Mouse (Mus musculus) left cerebral cortex, adult 8-10 months (tissue): ENCODE measurements around the gene Fam120a. TPM values are rescaled to one million over a fixed set of nuclear protein-coding genes. Genes with fewer than 3 reads are reported as not detected.
A peak's percentile ranks its signal among the peaks of the same experiment; 100 is the strongest.

Source experiments
- DNase-seq, 2 experiments: peaks; one replicate each; pipeline ENCODE4 v3.0.0; 2022; ENCODE audit warnings: low spot score in 2 of 2
- total RNA-seq, 4 experiments: library from RNA; stranded (reverse); gene quantifications; 2 replicates each; pipeline ENCODE4 v1.2.4; 2022

Gene Fam120a
- 100 to 1,000 TPM; 101 to 104 (median 102) TPM for total RNA-seq

- DNase-seq = peak; percentile 69 to 81
These were observed at the start of gene Fam120a for GRCm38 (mm10) chr13:48967956-48968749. Fam120a (minus strand) TSS chr13:48968017.

DNA sequence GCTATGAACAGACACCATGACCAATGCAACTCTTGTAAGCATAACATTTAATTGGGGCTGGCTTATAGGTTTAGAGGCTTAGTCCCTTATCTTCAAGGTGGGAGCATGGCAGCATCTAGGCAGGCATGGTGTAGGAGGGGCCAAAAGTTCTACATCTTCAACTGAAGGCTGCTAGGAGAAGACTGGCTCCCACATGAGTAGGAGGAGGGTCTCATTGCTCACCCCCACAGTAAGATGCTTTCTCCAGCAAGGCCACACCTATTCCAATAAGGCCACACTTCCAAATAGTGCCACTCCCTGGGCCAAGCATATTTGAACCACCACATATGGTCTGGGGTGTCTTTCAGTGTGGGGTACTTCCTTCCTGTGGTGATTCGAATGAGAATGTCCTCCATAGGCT lies 49.6 kb upstream of the Fam120a start:
- DNase-seq = no peak

DNA sequence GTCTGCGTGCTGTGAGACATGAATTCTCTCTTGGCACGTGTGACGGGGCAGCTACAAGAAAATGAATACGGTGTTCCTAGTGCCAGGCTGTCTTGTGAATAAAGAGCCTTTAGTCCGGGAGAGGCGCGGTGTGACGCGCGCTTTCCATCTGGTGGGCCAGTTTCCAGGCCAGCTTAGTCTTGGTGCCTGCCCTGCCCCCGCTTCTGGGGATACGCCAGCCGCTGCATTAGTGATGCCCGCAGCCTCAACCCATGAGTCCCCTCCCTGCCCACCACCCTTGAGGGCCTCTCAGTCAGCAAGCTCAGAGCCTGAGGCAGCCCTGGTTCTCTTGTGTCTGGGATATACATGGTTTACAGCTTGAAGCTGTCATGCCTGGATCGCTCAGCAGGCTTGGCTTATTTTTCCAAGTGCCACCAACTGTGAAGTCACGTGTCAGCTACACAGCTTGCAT lies 48.5 kb upstream of the Fam120a start:
- DNase-seq = peak; percentile 81 to 92

GRCm38 (mm10) chr13:49015366-49016306 lies 47.8 kb upstream of the Fam120a start:
- DNase-seq = no peak

- no peak for DNase-seq
These were observed 45.5 kb upstream of the Fam120a start for GRCm38 (mm10) chr13:49013206-49013794.

DNA sequence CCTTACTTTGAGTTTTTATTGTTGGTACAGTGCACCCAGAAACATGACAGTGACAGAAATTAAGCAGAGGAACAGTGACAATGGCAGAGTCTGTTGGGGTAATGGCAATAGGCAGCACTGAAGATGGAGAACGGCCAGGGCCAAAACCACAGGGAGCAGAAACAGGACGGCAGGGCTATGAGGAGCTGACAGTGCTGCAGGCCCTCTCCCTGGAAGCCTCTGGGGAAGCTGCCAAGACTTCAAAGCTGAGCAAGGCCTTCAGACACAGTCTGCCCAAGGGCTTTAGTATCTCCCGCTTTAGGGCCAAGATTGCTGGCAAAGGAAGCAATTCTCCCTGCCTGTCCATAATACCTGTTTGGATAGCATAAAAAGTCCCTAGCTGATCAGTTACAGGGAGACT lies 33.9 kb upstream of the Fam120a start:
- DNase-seq = peak in 1 of 2 experiments; percentile 14

DNA sequence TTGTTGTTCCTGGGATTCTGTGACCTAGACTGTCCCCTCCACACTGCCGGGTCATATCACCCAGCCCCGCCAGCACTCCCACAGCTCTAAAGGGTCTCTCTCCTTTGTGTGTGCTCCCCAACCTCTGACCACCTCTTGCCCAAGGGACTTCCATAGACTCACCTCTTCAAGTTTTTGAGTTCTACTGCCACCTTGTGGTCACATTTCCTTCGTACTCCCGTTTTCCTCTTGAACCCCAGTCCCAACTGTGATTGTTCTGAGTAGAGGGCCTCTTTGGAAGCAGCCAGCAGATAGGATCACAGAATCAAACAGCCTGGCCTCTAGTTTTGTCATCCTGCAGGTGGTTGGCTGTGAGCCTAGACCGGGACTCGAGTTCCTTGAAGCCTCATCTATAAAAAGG lies 30.8 kb upstream of the Fam120a start:
- peak; percentile 33 to 42 for DNase-seq

- DNase-seq = no peak
These were observed 28.9 kb upstream of the Fam120a start for GRCm38 (mm10) chr13:48996731-48997130.

DNA sequence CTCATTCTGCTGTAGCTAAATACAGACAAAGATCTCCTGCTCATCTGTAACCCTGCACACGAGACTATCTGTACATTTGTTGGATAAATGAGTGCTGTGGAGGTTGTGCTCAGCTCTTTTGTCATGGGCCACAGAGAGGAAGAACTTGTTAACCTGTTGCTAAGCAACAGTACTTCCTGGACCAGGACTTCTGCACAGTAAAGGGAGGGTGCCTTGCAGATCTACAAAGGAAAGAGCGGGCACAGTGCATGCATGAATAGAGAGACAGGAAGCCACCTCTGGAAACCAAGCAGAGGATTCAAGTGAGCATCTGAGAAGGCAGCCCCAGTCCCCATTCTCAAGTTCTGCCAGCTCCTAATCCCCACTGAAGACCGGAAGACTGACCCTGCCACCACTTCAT lies 27.1 kb upstream of the Fam120a start:
- DNase-seq = no peak

DNA sequence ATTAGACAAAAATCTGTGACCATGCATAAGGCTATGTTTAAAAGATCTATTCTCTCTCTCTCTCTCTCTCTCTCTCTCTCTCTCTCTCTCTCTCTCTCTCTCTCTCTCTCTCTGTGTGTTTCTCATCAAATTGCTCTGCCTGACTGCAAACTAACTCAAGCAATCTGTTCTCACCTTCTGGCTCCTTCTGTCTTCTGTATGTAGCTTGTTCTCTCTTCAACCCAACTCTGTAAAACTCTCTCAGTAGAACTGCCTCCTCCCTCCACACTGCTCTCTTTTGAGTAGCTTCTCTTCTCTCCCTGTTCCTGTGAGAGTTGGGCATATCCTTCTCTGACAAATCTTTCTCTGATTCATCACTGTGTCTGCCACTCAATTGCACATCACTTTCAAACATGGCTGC lies 25.1 kb upstream of the Fam120a start:
- DNase-seq = no peak

DNA sequence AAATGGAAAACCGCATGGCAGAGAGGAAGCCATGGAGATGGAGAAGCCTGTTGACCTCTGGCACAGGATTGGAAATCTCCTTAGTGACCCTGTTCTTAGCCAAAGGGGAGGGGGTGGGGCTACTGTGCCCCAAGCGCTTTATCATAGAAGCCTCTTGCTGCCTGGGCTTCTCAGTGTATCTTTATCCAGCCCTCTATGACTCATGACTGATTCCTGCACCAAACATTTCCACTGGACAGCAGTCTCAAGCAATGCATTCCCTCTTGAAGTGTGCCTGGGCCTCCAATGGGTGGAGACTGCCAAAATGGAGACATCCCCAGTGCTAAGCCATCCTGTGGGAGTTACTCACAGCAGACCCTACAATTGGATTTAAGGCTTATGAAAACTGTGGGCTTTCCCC lies 22.3 kb upstream of the Fam120a start:
- DNase-seq = no peak

GRCm38 (mm10) chr13:48982482-48983098 lies 14.8 kb upstream of the Fam120a start:
- DNase-seq = no peak

DNA sequence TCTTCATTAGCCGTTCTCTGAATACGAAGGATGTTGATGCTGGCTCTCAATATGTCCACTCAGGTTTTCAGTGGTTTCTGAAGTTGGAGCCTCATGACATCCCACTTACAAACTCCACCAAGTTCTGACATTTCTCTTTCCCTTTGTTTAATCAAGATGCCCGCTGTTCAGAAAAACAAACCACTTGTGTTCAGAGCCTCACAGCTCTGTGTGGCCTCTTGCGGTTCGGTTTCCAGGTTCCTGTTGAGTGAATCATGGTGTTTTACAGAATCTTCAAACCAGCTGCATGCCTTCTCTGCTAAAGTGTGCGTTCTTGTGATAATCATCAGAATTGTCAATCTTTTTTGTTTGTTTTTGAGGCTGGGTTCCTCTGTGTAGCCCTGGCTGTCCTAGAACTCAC lies 11.3 kb upstream of the Fam120a start:
- DNase-seq = no peak

DNA sequence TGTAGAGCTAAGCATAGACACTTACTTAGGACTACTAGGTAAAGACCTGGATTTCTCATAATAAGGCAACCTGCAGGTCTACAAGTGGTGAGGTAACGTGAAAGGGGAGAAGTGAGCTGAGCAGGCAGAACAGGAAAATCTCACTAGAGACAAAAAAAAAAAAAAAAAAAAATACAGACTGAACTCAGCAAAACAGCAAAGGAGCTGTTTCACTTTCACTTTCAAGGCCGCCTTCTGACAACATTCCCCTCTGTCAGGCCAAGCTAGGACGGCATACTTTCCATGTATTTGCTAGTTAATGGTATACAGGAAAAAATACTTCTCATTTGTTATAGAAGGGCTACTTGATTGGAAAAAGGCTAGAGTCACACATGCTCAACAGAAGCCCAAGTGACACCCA lies 10.0 kb upstream of the Fam120a start:
- DNase-seq = no peak

GRCm38 (mm10) chr13:48974699-48975098 lies 6.9 kb upstream of the Fam120a start:
- DNase-seq = no peak

DNA sequence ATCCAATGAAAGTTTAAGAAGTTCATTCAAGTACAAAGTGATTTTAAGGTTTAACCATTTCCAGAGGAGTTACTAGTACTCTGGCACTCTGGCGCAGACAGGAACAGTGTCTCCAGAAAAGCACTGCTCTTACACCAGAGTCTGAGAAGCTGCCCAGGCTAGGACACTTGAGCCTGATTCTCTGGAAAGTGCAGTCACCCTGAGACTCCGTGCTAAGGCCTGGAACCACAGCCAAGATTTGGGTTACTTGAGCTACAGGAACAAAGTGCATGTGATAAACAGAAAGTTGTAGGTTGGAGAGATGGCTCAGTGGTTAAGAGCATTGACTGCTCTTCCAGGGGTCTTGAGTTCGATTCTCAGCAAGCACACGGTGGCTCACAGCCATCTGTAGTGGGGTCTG lies 6.4 kb upstream of the Fam120a start:
- no peak for DNase-seq

DNA sequence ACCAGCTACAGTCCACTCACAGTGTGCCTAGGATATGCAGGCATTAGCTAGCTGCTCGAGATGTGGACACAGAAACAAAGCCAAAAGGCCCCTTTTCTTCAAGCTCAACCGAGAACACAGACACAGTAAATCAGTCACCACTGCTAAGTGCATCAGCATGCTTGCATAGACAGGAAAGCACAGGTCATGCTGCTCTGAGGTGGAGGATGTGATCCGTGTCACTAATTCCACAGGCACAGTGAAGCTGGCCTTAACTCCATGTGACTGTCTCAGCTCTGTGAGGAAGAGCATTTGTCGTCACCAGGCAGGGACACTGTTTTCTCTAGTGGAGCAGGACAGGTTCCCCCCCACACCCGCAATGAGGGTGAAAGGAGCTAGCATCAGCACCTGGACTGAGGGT lies 5.4 kb upstream of the Fam120a start:
- DNase-seq = no peak

DNA sequence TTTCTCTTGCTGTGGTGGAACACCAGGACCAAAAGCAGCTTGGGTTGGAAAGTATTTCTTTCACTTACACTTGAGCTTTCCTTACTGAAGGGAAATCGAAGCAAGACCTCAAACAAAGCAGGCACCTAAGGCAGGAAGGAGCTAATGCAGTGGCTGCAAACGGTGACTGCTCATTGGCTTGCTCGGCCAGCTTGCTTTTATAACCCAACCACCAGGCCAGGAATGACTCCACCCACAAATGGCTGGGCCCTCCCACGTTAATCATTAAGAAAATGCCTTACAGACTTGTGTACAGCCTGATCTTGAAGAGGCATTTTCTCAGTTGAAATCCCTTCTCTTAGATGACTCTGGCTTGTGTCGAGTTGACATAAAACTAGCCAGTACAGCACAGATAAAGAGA lies 3.2 kb upstream of the Fam120a start:
- DNase-seq = no peak

DNA sequence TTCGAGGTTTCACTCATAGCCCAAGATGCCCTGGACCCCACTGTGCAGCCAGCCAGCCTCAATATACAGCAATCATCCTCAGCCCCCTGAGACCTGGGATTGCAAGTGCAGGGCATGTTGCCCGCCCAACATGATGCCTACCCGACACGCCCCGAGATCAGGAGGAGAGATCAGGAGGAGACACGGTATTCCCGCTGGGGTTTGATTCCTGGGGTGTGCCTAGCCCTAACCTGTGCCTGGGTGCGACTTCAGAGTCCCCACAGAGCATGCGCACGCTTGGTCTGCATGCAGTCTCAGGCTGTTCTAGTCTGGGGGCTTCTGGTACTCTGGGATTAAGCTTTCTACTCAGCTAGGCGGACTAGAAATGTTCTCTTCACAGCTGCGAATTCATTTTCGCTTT lies 2.7 kb upstream of the Fam120a start:
- no peak for DNase-seq

- DNase-seq = no peak
These were observed 902 bp upstream of the Fam120a start for GRCm38 (mm10) chr13:48968750-48969088.
